Mouse (Mus musculus) myocyte (in vitro differentiated cells): ENCODE results near the gene Midn.

Experiments used
- CEBPB ChIP-seq: IDR thresholded peaks from 2 replicates; pipeline ENCODE4 v1.6.1; 2011; ENCODE audit warnings: mild to moderate bottlenecking, moderate library complexity; ENCODE audit not compliant: poor library complexity, insufficient read depth, severe bottlenecking
- E2F4 ChIP-seq: IDR thresholded peaks from one replicate; pipeline ENCODE4 v1.6.1; 2011; ENCODE audit warnings: mild to moderate bottlenecking, control low read depth, moderate library complexity; ENCODE audit not compliant: insufficient read depth
- MYOD1 ChIP-seq, 3 experiments: IDR thresholded peaks; one replicate each; pipeline ENCODE4 v1.6.1; 2011; ENCODE audit warnings: control low read depth in 2 of 3, low read depth in 2 of 3, mild to moderate bottlenecking in 2 of 3, moderate library complexity in 1 of 3; ENCODE audit not compliant: insufficient read length in 2 of 3, control insufficient read depth in 1 of 3
- MYOG ChIP-seq, 3 experiments: IDR thresholded peaks; one replicate each; pipeline ENCODE4 v1.6.1; 2011; ENCODE audit warnings: control low read depth in 2 of 3, low read depth in 2 of 3, mild to moderate bottlenecking in 2 of 3; ENCODE audit not compliant: insufficient read length in 2 of 3, control insufficient read depth in 1 of 3, insufficient read depth in 1 of 3
- POLR2A ChIP-seq: IDR thresholded peaks from one replicate; pipeline ENCODE4 v1.6.1; 2011; ENCODE audit warnings: low read depth, mild to moderate bottlenecking, control low read depth, moderate library complexity; ENCODE audit not compliant: insufficient read length
- POLR2AphosphoS2 ChIP-seq: IDR thresholded peaks from one replicate; pipeline ENCODE4 v1.6.1; 2011; ENCODE audit warnings: low read depth, control low read depth; ENCODE audit not compliant: insufficient read length
- REST ChIP-seq: IDR thresholded peaks from one replicate; pipeline ENCODE4 v1.6.1; 2011; ENCODE audit warnings: mild to moderate bottlenecking, control low read depth, moderate library complexity; ENCODE audit not compliant: insufficient read depth, insufficient read length
- SRF ChIP-seq: IDR thresholded peaks from one replicate; pipeline ENCODE4 v1.6.1; 2011; ENCODE audit warnings: low read depth; ENCODE audit not compliant: control insufficient read depth, insufficient read length
- TCF12 ChIP-seq: IDR thresholded peaks from one replicate; pipeline ENCODE4 v1.6.1; 2011; ENCODE audit warnings: mild to moderate bottlenecking, control low read depth; ENCODE audit not compliant: poor library complexity, insufficient read depth, severe bottlenecking
- USF1 ChIP-seq: IDR thresholded peaks from one replicate; pipeline ENCODE4 v1.6.1; 2011; ENCODE audit warnings: low read depth, mild to moderate bottlenecking, control low read depth, moderate library complexity

- TF ChIP-seq MYOD1 (IDR thresholded peaks at IDR 0.05; ENCODE audit: control insufficient read depth in 1 of 3, insufficient read length in 2 of 3, low read depth in 2 of 3) (peak in 2 of 3 experiments; percentile 97 to 98), USF1 (no peak), POLR2A (no peak), TCF12 (peak; percentile 64), CEBPB (no peak), E2F4 (no peak), POLR2AphosphoS2 (no peak), MYOG (IDR thresholded peaks at IDR 0.05; ENCODE audit: control insufficient read depth in 1 of 3, insufficient read depth in 1 of 3, insufficient read length in 2 of 3, low read depth in 2 of 3) (peak; percentile 16 to 99 (median 97)), REST (no peak), SRF (no peak)
Observed at GRCm38 (mm10) chr10:80118552-80118951, 29.5 kb upstream of the Midn start.
